Mouse (Mus musculus): ENCODE measurements at regions not wholly inside any gene's neighbourhood (a gene's known extent, or its start where the extent isn't known, plus 50 kb on each side); places are given as distances from the start of the nearest gene placed in this dataset.

DNA sequence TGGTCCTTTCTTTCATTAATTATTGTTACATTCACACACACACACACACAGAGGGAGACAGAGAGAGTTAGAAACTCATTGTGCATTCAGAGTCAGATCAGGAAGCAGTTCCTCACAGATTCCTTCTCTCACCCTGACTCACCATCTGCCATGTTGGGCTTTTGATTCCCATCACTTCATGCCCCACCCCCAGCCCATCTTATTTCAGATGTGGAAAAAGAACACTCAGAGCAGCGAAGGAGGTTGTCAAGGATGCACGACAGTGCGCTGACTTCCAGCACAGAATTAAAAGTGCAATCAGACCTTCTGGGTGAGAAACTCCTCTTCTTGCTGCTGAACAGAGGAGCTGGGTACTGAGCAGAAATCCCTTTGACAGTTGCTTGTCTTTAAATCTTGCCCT, 438.8 kb upstream of the Kdm8 start:
- peak; percentile 74 for ATAC-seq (ENCODE audit: low TSS enrichment)

DNA sequence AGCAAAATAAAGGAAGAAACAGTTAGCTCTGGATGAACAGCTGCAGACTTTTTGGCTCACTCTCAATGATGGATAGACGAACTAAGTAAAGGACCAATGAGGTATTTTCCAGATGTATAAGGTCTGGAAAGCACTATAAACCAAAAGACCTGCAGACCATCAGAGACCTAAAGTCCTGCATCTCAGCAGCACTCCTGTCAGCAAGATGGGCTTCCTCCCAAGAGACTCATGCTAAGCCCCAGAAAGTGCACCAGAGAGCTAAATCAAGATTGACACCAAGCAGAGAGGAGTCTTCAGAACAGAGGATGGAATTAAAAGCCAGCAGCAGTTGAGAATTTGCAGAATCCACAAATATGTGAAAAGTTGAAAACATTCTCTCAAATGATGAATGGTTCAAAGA, 425.2 kb upstream of the Kdm8 start:
- no peak for ATAC-seq (ENCODE audit: low TSS enrichment)

GRCm38 (mm10) chr7:125024944-125025343, 419.5 kb upstream of the Kdm8 start:
- ATAC-seq (ENCODE audit: low TSS enrichment): no peak

- peak; percentile 80 for ATAC-seq (ENCODE audit: low TSS enrichment)
Observed at GRCm38 (mm10) chr7:125033778-125034177, 410.7 kb upstream of the Kdm8 start.

DNA sequence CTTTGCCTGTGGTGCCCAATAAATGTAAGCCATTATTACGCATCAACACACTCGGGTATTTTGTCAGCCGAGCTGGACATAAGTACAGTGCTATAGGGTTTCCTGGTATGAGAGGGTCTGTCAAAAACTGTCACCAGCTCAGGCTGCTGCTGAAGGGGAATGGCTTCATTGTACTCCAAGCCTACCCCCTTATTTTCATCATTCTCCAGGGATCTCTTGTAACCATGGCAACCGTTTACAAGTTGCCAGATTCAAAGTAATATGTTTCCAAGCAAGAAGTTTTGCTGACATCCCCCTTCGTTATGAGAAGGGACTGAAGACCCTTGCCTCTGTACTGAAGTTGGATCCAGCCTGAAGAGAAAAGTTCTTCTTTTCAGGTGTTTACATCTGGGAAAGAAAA, 410.3 kb upstream of the Kdm8 start:
- no peak for ATAC-seq (ENCODE audit: low TSS enrichment)

GRCm38 (mm10) chr7:125036098-125036991, 408.1 kb upstream of the Kdm8 start:
- ATAC-seq (ENCODE audit: low TSS enrichment): no peak

GRCm38 (mm10) chr7:125038840-125039239, 405.6 kb upstream of the Kdm8 start:
- ATAC-seq (ENCODE audit: low TSS enrichment): no peak

DNA sequence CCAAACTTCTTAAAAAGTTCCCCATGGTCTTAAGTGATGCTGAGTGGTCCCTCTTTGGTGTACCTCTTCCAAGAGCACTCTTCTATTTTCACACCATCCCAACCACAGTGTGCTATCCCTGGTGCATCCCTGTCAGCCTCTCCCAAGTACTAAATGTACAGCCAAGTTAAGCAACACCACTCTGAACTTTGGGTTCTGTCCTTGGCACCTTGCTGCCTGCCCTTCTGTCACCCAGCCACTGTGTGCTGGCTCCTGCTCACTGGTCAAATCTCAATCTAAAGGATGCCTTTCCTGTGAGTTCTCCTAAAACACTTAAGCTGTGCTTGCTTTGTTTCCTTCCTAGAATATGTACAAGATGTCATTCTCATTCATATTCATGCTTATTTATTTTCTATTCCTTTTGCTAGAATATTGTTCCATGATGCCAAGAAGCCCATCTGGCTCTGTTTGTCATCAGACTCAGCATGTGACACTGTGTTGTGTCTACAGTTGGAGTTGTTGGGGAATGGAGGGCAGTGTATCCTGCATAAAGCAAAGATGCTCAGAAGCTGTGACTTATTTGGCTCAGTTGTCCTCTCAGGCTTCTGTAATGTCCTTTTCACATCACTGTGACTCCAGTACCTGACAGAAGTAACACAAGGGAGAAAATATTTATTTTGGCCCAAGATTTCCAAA, 388.4 kb upstream of the Kdm8 start:
- no peak for ATAC-seq (ENCODE audit: low TSS enrichment)

DNA sequence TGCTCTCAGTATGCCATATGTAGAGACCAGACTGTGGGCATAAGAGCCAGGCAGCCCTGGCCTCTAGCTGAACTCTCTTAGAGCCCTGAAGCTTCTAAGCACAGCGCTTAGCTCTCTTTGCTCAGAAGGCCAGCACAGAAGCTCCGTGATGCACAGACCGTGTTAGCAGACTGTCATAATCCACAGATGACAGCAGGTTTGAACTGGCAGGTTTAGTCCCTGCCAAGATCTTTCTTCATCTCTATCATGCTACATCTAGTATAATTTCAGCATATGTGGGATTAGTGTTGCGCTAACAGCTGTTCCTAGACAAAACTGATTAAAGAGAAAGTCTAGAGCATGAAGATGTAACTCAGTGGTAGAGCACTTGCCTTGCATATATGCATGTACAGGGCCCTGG, 342.0 kb upstream of the Kdm8 start:
- peak; percentile 62 for ATAC-seq (ENCODE audit: low TSS enrichment)

- ATAC-seq (ENCODE audit: low TSS enrichment): no peak
Observed at GRCm38 (mm10) chr7:125104011-125104410, 340.5 kb upstream of the Kdm8 start.

DNA sequence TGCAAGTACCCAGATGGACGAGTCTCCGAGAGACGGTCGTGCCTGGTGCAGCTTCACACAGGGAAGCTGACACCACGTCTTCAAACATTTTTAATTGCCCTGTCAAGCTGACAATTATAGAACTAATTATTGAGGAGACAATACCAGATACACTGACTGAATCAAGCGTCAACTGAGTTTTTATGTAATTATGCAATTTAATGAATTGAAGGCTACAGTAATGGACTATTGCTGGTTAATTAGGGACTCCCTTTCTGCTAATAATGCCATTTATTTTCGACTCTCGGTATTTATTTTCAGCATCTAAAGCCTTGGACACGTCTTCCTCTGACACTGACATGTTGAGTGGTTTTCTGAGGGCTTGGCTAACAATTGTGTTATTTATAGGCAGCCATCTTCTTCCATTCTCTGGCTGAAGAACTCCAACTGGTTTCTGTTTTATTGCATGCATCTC, 331.6 kb upstream of the Kdm8 start:
- no peak for ATAC-seq (ENCODE audit: low TSS enrichment)

DNA sequence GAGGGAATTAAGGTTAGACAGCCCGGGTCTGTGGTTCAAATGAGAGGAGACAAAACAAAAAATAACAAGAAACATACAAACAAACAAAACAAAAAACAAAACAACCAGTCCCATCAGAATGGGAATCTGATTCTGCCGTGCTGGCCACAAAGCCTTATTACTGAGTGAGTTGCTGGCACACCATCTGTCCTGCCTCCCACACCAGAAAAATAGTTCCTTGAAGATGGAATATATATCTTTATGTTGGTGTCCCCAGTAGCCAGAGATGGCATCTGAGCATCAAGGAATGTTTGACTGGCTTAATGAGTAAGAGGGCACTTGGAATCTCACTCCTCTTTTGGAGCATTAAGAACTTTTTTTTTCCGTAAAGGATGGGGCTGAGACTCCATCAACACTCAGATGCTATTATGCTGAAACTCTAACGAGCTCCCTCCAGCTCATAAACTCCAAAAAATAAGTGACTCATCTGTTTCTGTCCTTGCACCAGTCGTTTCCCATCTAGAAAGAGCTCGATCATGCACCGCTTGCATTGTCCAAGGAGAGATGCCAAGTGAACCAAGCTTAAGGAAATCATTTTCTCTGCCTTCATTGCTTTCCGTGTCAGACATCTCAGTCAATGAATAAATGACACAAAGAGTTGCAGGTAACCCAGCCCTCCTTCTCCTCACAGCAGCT, 329.0 kb upstream of the Kdm8 start:
- peak; percentile 64 for ATAC-seq (ENCODE audit: low TSS enrichment)

DNA sequence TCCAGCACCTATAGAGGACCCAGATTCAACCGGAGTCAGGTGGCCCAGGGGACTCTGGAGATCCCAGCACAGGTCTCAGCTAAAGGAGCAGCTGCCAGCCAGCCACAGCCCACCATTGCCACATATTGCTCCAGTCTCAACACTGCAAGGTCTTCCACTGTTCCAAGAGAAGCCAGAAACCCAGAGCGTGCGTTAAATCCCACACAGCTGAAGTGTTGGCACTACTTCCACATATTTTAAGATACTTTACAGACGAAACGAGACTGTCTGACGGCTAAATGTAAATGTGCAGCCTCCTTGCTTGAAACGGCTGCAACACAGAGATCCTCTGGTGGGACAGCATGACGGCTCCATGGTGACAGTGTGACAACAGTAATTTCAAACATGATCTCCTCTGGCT, 327.3 kb upstream of the Kdm8 start:
- ATAC-seq (ENCODE audit: low TSS enrichment): peak; percentile 78

- no peak for ATAC-seq (ENCODE audit: low TSS enrichment)
Observed at GRCm38 (mm10) chr7:125129187-125129586, 315.3 kb upstream of the Kdm8 start.

DNA sequence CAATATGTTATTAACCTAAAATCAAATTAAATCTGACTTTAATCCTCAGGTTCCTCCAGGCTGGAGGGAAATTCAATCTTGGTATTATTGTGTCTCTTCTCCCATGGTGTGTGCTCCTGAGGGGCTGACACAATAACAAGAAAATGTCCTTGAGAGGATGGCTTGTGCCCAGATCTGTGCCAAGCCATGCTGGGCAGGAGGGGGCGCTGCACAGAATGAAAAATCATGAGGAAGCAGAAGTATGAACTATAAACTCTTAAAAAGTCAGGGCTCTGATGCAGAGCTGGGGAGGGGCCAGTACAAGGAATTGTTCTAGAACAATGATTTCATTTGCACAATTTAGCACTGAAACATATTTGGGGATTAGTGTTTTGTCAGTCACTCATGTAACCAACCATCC, 312.5 kb upstream of the Kdm8 start:
- ATAC-seq (ENCODE audit: low TSS enrichment): no peak

DNA sequence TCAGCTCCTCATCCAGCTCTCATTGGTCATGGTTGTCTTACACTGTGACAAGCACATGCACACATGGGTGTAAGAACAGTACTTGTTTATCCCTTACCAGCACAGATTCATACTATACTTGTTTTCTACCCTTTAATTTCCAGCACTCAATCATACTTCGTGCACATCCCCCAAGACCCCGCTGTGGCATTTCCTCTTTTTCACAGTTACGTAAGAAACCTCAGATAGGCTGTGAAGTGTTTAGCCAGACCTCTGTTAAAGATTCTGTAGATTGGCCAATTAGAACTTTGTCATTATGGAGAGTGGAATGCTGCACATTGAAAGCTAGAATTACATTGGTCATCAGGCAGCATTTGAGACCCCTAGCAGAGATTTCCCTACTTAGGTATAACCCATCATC, 305.9 kb upstream of the Kdm8 start:
- ATAC-seq (ENCODE audit: low TSS enrichment): no peak

DNA sequence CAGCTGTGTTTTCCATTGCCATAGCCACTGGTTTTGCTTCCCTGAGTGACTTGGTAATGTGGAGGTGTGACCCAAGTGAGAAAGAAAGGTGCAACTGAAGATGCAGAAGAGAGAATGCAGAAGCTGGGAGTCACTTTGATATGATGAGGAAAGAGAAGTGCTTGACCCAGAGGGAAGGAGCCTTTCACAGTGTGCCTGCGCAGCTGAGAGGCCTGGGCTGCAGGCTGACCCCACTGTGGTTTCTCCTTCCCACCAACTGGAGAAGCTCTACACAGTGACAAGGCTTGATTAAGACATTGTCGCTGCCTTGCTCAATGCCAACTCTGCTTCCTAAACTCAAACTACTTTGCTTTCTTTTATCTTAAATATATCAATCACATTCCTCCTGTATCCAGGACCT, 305.3 kb upstream of the Kdm8 start:
- no peak for ATAC-seq (ENCODE audit: low TSS enrichment)

DNA sequence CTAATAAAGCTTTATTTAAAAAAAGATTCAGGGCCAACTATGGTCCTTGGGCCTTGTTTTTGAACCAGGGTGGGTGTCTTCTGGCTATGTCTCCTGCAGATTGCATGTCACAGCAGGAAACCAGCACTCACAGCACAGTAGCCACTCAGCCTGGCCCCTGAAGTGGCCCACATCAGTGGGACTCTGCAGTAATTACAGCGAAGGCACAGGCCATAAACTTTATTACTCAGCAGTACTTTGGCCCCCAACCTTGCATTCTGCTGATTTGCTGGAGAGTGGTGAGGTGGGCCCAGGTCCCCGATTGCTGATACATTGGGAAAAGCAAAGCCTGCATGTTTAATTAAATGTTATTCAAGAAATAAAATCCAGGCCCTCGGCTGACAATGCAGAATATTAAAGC, 303.6 kb upstream of the Kdm8 start:
- no peak for ATAC-seq (ENCODE audit: low TSS enrichment)

DNA sequence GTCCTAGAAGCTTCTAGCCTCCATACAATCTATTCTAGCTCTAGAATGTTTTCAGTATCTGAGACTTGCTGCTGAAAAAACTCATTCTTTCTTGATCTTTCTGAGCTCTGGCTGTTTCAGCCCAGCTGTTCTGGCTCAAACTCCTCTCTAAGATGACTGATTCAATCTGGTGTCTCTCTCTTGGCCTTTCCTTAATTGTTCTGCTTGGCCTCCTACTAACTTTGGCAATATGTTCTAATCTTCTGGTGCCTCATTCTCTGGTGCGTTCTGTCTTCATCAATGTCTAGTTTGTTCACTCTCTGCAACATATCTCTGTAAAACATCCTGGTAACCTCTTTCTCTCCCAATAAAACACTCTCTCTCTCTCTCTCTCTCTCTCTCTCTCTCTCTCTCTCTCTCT, 302.6 kb upstream of the Kdm8 start:
- no peak for ATAC-seq (ENCODE audit: low TSS enrichment)

GRCm38 (mm10) chr7:125146025-125146424, 298.5 kb upstream of the Kdm8 start:
- no peak for ATAC-seq (ENCODE audit: low TSS enrichment)

GRCm38 (mm10) chr7:125149151-125149550, 295.3 kb upstream of the Kdm8 start:
- no peak for ATAC-seq (ENCODE audit: low TSS enrichment)

GRCm38 (mm10) chr7:125149740-125150139, 294.7 kb upstream of the Kdm8 start:
- ATAC-seq (ENCODE audit: low TSS enrichment): no peak

DNA sequence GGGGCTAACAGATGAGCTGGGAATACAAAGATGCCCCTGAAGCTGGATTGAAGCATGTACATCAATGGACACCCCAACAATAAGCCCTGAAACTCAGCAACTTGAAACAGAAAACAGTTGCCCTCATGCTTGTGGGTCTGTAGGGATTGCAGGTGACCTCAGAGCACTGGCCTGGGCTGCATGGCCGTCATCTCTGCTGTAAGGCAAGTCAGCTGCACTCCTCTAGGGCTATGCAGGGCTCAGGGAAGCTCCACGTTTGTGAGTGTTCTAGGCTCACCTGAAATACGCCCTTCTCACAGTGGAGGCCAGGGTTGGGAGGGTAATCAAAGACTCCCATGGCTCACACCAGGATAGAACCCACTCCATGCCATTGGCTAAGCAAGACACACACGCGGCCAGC, 292.2 kb upstream of the Kdm8 start:
- no peak for ATAC-seq (ENCODE audit: low TSS enrichment)

Data from frontal cortex, adult (tissue).